Mouse (Mus musculus): ENCODE measurements at regions not wholly inside any gene's neighbourhood (a gene's known extent, or its start where the extent isn't known, plus 50 kb on each side); places are given as distances from the start of the nearest gene placed in this dataset.
"Not testable (repeated sequence)": the region's sequence is repeated elsewhere in the genome, so short reads cannot be mapped to it uniquely, and the experiment has no call there.

- CTCF ChIA-PET = no interaction called here
Observed at GRCm38 (mm10) chr7:73688451-73688850, 51.7 kb upstream of the Fam174b start.

- CTCF ChIA-PET = not testable (repeated sequence)
Observed at GRCm38 (mm10) chr7:73686245-73686644, 53.9 kb upstream of the Fam174b start.

GRCm38 (mm10) chr7:73682756-73683155 is 57.3 kb upstream of the Fam174b start:
- CTCF ChIA-PET = no interaction called here

GRCm38 (mm10) chr7:73670598-73670997 is 69.5 kb upstream of the Fam174b start:
- CTCF ChIA-PET = no interaction called here

- CTCF ChIA-PET = no interaction called here
Observed at GRCm38 (mm10) chr7:73668791-73669190, 71.3 kb upstream of the Fam174b start.

- CTCF ChIA-PET = interaction anchor here (0.5 kb wide), 1 partner anchor 1596 kb away, joined by 3 read pairs; no protein-coding TSS in a partner anchor
Observed at GRCm38 (mm10) chr7:73666921-73667675, 73.0 kb upstream of the Fam174b start.

- CTCF ChIA-PET = no interaction called here
Observed at GRCm38 (mm10) chr7:73664962-73665361, 75.1 kb upstream of the Fam174b start.

GRCm38 (mm10) chr7:73662536-73662935 is 77.6 kb upstream of the Fam174b start:
- CTCF ChIA-PET = no interaction called here

- CTCF ChIA-PET = no interaction called here
Observed at GRCm38 (mm10) chr7:73661901-73662300, 78.2 kb upstream of the Fam174b start.

GRCm38 (mm10) chr7:73659551-73659950 is 80.6 kb upstream of the Fam174b start:
- CTCF ChIA-PET = no interaction called here

GRCm38 (mm10) chr7:73657283-73657682 is 82.8 kb upstream of the Fam174b start:
- CTCF ChIA-PET = no interaction called here

GRCm38 (mm10) chr7:73656424-73656795 is 83.7 kb upstream of the Fam174b start:
- CTCF ChIA-PET = interaction anchor here (0.6 kb wide), 1 partner anchor 98 kb away, joined by 4 read pairs; no protein-coding TSS in a partner anchor

GRCm38 (mm10) chr7:73655787-73656423 is 84.2 kb upstream of the Fam174b start:
- CTCF ChIA-PET = no interaction called here

GRCm38 (mm10) chr7:73654193-73654871 is 85.8 kb upstream of the Fam174b start:
- CTCF ChIA-PET = interaction anchor here (0.6 kb wide), 1 partner anchor 130 kb away, joined by 17 read pairs; no protein-coding TSS in a partner anchor

- CTCF ChIA-PET = interaction anchor here (0.7 kb wide), 1 partner anchor 177 kb away, joined by 3 read pairs; no protein-coding TSS in a partner anchor
Observed at GRCm38 (mm10) chr7:73650909-73651308, 89.2 kb upstream of the Fam174b start.

- CTCF ChIA-PET = interaction anchor here (0.6 to 0.7 kb wide), 2 partner anchors 139 to 150 kb away, joined by 3 to 8 read pairs; no protein-coding TSS in a partner anchor
Observed at GRCm38 (mm10) chr7:73648010-73648409, 92.1 kb upstream of the Fam174b start.

- CTCF ChIA-PET = interaction anchor here (0.6 to 0.7 kb wide), 3 partner anchors 123 to 150 kb away, joined by 3 to 8 read pairs (median 4); no protein-coding TSS in a partner anchor
Observed at GRCm38 (mm10) chr7:73647140-73647539, 93.0 kb upstream of the Fam174b start.

- CTCF ChIA-PET = no interaction called here
Observed at GRCm38 (mm10) chr7:73646711-73647110, 93.4 kb upstream of the Fam174b start.

- CTCF ChIA-PET = no interaction called here
Observed at GRCm38 (mm10) chr7:73644362-73644904, 95.7 kb upstream of the Fam174b start.

GRCm38 (mm10) chr7:73643993-73644335 is 96.1 kb upstream of the Fam174b start:
- CTCF ChIA-PET = no interaction called here

GRCm38 (mm10) chr7:73643306-73643992 is 96.7 kb upstream of the Fam174b start:
- CTCF ChIA-PET = no interaction called here

GRCm38 (mm10) chr7:73640194-73640593 is 98.6 kb upstream of the Chd2 start:
- CTCF ChIA-PET = no interaction called here
